Mouse (Mus musculus): ENCODE measurements around the gene Ctsg. TPM values are rescaled to one million over a fixed set of nuclear protein-coding genes. Genes with fewer than 3 reads are reported as not detected.
"Not testable (repeated sequence)": the region's sequence is repeated elsewhere in the genome, so short reads cannot be mapped to it uniquely, and the experiment has no call there.

Gene Ctsg
- polyA plus RNA-seq (2012; ENCODE audit: insufficient read depth, low replicate concordance), result 41.8 TPM in 1 of 2 replicates, not detected in the other

DNA sequence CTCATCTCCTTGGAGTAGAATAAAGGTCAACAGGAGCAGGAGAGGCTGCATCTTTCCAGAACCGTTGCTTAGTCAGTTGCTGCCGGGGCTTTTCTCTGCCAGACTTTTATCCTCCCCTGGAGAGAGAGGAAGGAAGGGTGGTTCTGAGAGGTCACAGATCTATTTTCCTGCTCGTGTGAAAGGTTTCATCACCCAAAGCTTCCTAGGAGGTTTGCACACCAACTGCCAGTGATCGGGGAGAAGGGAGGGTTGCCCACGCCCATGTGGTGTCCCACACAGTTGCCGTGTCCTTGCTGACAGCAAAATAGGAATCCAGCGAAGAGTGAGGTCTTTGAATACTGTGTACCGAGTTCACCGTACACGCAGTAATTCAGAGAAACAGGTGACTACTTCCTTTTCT lies at the start of gene Ctsg:
Ctsg (minus strand) TSS at position 189 of the 400 bp plus-strand sequence.
- Histone ChIP-seq H3K9me3 (peaks cover 4% of the 10 kb centered on the region), H3K4me3 (replicated peaks) (no peak within 1 kb of the TSS), H3K36me3 (replicated peaks; ENCODE audit: low read length) (no peaks in the 10 kb centered on the region), H3K4me1 (no peaks in the 10 kb centered on the region), H3K27me3 (replicated peaks) (no peaks in the 10 kb centered on the region)
- TF ChIP-seq GATA1 (IDR thresholded peaks at IDR 0.05; ENCODE audit: borderline replicate concordance, low read length), result no peak
- TF ChIP-seq FLI1 (IDR thresholded peaks at IDR 0.05; ENCODE audit: low read length), result no peak

DNA sequence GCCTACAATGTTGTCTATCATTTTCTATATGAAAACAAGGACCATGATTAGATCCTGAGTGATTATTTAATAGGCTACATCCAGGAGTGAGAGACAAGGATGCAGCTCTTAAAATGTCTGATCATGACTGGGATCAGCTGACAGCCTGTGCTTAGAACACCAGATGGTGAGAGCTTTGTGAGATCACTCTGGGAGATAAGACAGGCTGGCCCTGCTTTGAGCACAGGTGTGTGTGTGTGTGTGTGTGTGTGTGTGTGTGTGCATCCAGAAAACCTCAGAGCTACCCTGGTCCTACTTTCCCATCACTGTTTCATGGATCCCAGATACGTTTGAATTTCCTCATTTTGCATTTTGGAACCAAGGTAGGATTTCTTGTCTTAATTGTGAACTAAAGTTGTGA lies 31.3 kb upstream of the Ctsg start:
- not testable (repeated sequence) for H3K36me3 ChIP-seq (replicated peaks; ENCODE audit: low read length); H3K9me3 ChIP-seq; H3K4me3 ChIP-seq (replicated peaks); H3K27me3 ChIP-seq (replicated peaks); H3K4me1 ChIP-seq

GRCm38 (mm10) chr14:56132508-56132907 lies 30.1 kb upstream of the Ctsg start, which contains the start of gene Gzmd:
Gene Gzmd, minus strand, starts transcription at chr14:56132608.
- H3K36me3 ChIP-seq (replicated peaks; ENCODE audit: low read length); H3K4me3 ChIP-seq (replicated peaks); H3K4me1 ChIP-seq; H3K9me3 ChIP-seq; H3K27me3 ChIP-seq (replicated peaks): not testable (repeated sequence)

DNA sequence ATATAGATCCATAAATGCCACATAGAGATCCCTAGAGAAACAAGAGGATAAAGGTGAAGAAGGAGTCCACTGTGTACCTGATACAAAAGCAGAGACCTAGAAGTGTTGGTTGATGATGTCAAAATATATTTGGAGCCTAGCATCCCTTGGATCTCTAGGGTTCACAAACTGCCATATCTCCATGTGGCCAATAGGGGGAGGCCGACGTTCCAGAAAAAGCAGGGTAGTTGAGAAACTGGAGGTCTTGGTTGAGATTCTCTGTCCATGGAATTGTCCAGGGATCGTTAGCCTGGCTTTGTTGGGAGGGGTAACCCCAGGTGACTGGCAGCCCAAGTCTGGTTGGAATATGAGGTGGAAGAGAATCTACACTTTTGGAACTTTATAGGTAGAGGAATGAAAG lies 26.0 kb upstream of the Ctsg start:
- TF ChIP-seq GATA1 (IDR thresholded peaks at IDR 0.05; ENCODE audit: borderline replicate concordance, low read length) (no peak), FLI1 (IDR thresholded peaks at IDR 0.05; ENCODE audit: low read length) (no peak)
- no peaks in the 10 kb centered on the region for H3K4me1 ChIP-seq
- no peak overlapping the region for H3K4me3 ChIP-seq (replicated peaks)

GRCm38 (mm10) chr14:56123516-56123915 lies 21.1 kb upstream of the Ctsg start:
- H3K9me3 ChIP-seq, result no peaks in the 10 kb centered on the region
- peaks cover 2% of the 10 kb centered on the region for H3K27me3 ChIP-seq (replicated peaks)
- H3K36me3 ChIP-seq (replicated peaks; ENCODE audit: low read length), result no peaks in the 10 kb centered on the region
- TF ChIP-seq FLI1 (IDR thresholded peaks at IDR 0.05; ENCODE audit: low read length) (no peak), GATA1 (IDR thresholded peaks at IDR 0.05; ENCODE audit: borderline replicate concordance, low read length) (no peak)
- no peak overlapping the region for H3K4me3 ChIP-seq (replicated peaks)
- no peaks in the 10 kb centered on the region for H3K4me1 ChIP-seq

More for the DNA sequence above, 26.0 kb upstream of the Ctsg start:
- Histone ChIP-seq H3K9me3 (no peaks in the 10 kb centered on the region), H3K27me3 (replicated peaks) (no peaks in the 10 kb centered on the region), H3K36me3 (replicated peaks; ENCODE audit: low read length) (no peaks in the 10 kb centered on the region)

GRCm38 (mm10) chr14:56120525-56120924 lies 18.2 kb upstream of the Ctsg start, which contains the start of gene Gzme:
Gene Gzme, minus strand, starts transcription at chr14:56120625.
- Histone ChIP-seq H3K27me3 (replicated peaks) (peaks cover 2% of the 10 kb centered on the region), H3K36me3 (replicated peaks; ENCODE audit: low read length) (no peaks in the 10 kb centered on the region), H3K9me3 (no peaks in the 10 kb centered on the region), H3K4me1 (no peaks in the 10 kb centered on the region), H3K4me3 (replicated peaks) (no peak within 1 kb of the TSS)
- no peak for TF ChIP-seq FLI1 (IDR thresholded peaks at IDR 0.05; ENCODE audit: low read length)
- no peak for TF ChIP-seq GATA1 (IDR thresholded peaks at IDR 0.05; ENCODE audit: borderline replicate concordance, low read length)

DNA sequence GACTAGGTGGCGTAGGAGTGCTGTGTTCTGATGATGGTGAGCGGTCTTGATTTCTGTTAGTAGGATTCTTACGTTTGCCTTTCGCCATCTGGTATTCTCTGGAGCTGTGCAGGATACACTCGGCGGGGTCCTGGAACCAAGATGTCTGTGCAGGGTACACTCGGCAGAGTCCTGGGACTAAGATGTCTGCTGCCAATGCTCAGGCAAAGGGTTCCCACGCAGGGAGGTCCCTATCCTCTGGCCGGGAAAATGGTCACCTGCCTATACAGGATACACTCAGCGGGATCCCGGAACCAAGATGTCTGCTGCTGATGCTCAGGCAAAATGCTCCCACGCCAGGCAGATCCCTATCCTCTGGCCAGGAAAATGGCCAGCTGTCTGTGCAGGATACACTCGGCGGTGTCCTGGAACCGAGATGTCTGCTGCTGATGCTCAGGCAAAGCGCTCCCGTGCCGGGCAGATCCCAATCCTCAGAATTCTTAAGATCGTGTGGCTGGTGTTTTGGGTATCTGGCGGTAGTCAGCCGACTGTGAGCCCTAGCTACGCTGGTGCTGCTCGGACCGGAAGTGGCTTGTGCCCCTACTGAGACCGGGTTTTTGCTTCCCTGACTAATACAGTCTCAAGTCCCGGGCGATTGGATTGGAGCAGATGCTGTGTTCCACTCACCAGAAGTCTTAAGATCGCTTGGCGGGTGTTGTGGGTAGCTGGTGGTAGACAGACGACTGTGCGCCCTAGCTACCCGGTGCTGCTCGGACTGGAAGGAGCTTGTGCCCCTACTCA lies 13.3 kb upstream of the Ctsg start:
- H3K4me3 ChIP-seq (replicated peaks), result not testable (repeated sequence)

GRCm38 (mm10) chr14:56105447-56106180 lies 3.2 kb upstream of the Ctsg start:
- Histone ChIP-seq H3K36me3 (replicated peaks; ENCODE audit: low read length) (no peaks in the 10 kb centered on the region), H3K4me3 (replicated peaks) (no peak overlapping the region), H3K9me3 (peaks cover 2% of the 10 kb centered on the region), H3K4me1 (no peaks in the 10 kb centered on the region), H3K27me3 (replicated peaks) (no peaks in the 10 kb centered on the region)
- TF ChIP-seq FLI1 (IDR thresholded peaks at IDR 0.05; ENCODE audit: low read length) (no peak), GATA1 (IDR thresholded peaks at IDR 0.05; ENCODE audit: borderline replicate concordance, low read length) (no peak)

More for the DNA sequence above, 13.3 kb upstream of the Ctsg start:
- H3K4me1 ChIP-seq; H3K9me3 ChIP-seq; H3K36me3 ChIP-seq (replicated peaks; ENCODE audit: low read length); H3K27me3 ChIP-seq (replicated peaks): not testable (repeated sequence)

GRCm38 (mm10) chr14:56105016-56105415 lies 2.6 kb upstream of the Ctsg start:
- H3K27me3 ChIP-seq (replicated peaks), result no peaks in the 10 kb centered on the region
- H3K9me3 ChIP-seq, result peaks cover 4% of the 10 kb centered on the region
- TF ChIP-seq FLI1 (IDR thresholded peaks at IDR 0.05; ENCODE audit: low read length) (no peak), GATA1 (IDR thresholded peaks at IDR 0.05; ENCODE audit: borderline replicate concordance, low read length) (no peak)
- no peaks in the 10 kb centered on the region for H3K4me1 ChIP-seq
- no peak overlapping the region for H3K4me3 ChIP-seq (replicated peaks)
- H3K36me3 ChIP-seq (replicated peaks; ENCODE audit: low read length), result no peaks in the 10 kb centered on the region

GRCm38 (mm10) chr14:56103452-56103851 lies 1.1 kb upstream of the Ctsg start:
- Histone ChIP-seq H3K27me3 (replicated peaks) (no peaks in the 10 kb centered on the region), H3K4me3 (replicated peaks) (no peak overlapping the region), H3K4me1 (no peaks in the 10 kb centered on the region), H3K36me3 (replicated peaks; ENCODE audit: low read length) (no peaks in the 10 kb centered on the region), H3K9me3 (peaks cover 4% of the 10 kb centered on the region)
- TF ChIP-seq GATA1 (IDR thresholded peaks at IDR 0.05; ENCODE audit: borderline replicate concordance, low read length) (no peak), FLI1 (IDR thresholded peaks at IDR 0.05; ENCODE audit: low read length) (no peak)
